Mouse (Mus musculus): Measurements from ENCODE around the gene Trpt1. TPM values are rescaled to one million over a fixed set of nuclear protein-coding genes. Genes with fewer than 3 reads are reported as not detected.
A peak's percentile ranks its signal among the peaks of the same experiment; 100 is the strongest.

Gene Trpt1
- polyA plus RNA-seq, 1 experiment = 19.3 TPM

- Histone ChIP-seq H3K4me1 (ENCODE audit: control insufficient read depth, insufficient read depth, insufficient read length, low read length) (peaks cover 13% of the 10 kb centered on the region), H3K27ac (replicated peaks; ENCODE audit: low read depth, low read length) (no peak overlapping the region), H3K4me3 (ENCODE audit: insufficient read depth, low read depth, low read length) (peak overlapping the region; percentile 53)
Measured at GRCm38 (mm10) chr19:6995255-6995991, 508 bp upstream of the Trpt1 start.

- no peak overlapping the region for H3K27ac ChIP-seq (replicated peaks; ENCODE audit: low read depth, low read length)
- peaks cover 13% of the 10 kb centered on the region for H3K4me1 ChIP-seq (ENCODE audit: control insufficient read depth, insufficient read depth, insufficient read length, low read length)
- no peak overlapping the region for H3K4me3 ChIP-seq (ENCODE audit: insufficient read depth, low read depth, low read length)
Measured at GRCm38 (mm10) chr19:6997721-6998290, 1.9 kb downstream of the Trpt1 start.

DNA sequence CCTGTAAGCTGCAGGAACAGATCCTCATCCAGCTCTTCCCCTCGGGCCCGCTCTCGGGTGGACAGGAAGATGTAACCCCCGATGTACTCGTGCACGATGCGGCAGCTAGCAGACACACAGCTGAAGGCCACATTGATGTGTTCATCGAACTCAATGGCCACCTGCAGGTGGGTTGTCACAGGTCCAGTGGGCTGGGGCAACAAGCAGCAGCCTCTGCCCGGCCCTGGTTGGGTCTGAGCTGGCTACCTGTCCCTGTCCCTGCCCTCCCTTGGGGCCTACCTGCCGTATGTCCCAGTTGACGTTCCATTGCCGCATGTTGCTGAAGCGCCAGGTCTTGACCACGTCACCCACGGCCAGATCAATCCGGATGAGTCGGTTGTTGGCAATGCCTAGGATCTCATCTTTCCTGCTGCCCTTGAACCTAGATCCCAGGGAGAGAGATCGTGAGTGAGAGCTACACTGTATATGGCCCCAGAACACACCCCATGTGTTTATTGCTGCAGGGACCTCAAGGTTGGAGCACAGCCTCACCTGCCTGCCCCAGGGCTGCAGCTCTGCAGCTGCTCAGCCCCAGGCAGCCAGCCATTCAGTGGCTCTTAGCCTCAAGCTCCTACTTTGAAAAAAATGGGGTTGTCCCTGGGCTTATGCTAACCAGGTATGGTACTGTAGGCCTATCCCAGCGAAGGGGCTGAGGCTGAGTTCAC, 3.6 kb downstream of the Trpt1 start:
- no peak overlapping the region for H3K27ac ChIP-seq (replicated peaks; ENCODE audit: low read depth, low read length)
- no peak overlapping the region for H3K4me3 ChIP-seq (ENCODE audit: insufficient read depth, low read depth, low read length)
- peaks cover 11% of the 10 kb centered on the region for H3K4me1 ChIP-seq (ENCODE audit: control insufficient read depth, insufficient read depth, insufficient read length, low read length)

GRCm38 (mm10) chr19:7006892-7007593, 11.1 kb downstream of the Trpt1 start:
- Histone ChIP-seq H3K27ac (replicated peaks; ENCODE audit: low read depth, low read length) (no peak overlapping the region), H3K4me1 (ENCODE audit: control insufficient read depth, insufficient read depth, insufficient read length, low read length) (no peaks in the 10 kb centered on the region), H3K4me3 (ENCODE audit: insufficient read depth, low read depth, low read length) (no peak overlapping the region)

DNA sequence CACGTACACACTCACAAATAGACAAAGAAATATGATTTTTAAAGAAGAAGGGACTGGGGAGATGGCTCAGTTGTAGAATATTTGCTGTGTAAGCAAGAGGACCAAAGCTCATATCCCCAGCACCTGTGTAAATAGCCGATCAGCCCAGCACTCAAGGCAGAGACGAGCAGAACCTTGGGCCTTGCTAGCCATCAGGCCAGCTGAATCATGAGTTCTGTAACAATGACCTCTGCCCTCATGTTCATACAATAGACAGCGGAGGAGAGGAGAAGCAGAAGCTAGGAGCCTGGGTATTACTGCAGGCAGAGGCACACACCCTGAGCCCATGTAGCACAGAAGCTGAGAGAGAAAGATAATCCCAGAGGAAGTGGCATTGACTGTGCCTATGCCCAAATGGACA, 16.5 kb downstream of the Trpt1 start:
- Histone ChIP-seq H3K4me1 (ENCODE audit: control insufficient read depth, insufficient read depth, insufficient read length, low read length) (no peaks in the 10 kb centered on the region), H3K27ac (replicated peaks; ENCODE audit: low read depth, low read length) (no peak overlapping the region), H3K4me3 (ENCODE audit: insufficient read depth, low read depth, low read length) (no peak overlapping the region)

DNA sequence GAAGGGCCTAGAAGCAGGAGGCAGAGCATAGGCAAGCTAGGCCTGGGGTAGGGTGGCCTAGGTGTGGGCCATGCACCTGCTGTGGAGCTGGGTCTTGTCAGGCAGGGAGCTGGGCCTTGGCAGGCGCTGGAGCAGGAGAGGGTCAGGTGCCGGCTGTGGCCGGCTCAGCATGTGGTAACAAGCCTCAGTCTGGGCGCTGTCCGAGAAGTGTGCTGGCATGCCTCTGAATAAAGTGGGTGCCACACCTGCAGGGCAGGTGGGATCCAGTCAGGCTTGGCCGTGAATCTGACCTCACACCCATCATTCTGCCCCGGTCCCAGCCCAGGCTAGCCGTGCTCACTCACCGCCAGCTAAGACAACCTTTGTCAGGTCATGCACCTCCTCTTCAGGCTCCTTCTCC, 18.1 kb downstream of the Trpt1 start:
- Histone ChIP-seq H3K4me3 (ENCODE audit: insufficient read depth, low read depth, low read length) (no peak overlapping the region), H3K27ac (replicated peaks; ENCODE audit: low read depth, low read length) (no peak overlapping the region), H3K4me1 (ENCODE audit: control insufficient read depth, insufficient read depth, insufficient read length, low read length) (no peaks in the 10 kb centered on the region)

DNA sequence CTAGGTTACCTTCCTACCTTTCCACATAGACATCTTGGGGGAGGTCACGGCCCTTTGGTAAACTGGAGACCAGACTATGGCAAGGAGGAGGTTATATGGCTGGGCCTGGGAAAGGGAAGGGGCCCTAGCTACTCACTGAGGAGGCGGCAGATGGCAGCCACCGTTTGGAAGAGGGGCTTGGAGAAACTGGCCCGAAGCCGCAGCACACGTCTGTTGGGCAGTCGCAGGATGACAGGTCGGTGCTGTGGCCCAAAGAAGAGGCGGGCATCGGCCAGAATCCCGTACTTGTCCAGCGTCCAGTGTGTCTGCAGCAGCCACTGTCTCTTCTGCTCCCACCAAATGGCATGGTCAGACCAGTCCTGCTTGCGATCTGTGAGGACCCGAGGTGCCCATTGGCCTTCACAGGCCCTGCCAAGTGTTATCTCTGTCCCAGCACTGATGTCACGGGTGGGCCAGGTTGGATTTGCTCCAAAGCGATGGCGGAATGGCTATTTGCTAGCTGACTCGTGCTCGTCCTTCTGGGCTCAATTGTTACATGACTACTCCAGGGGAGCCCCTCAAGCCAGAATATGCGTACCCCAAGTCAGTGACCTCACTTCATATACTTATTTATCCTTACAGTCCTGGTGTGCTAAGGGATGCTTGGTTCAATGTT, 18.7 kb downstream of the Trpt1 start:
- Histone ChIP-seq H3K4me1 (ENCODE audit: control insufficient read depth, insufficient read depth, insufficient read length, low read length) (no peaks in the 10 kb centered on the region), H3K4me3 (ENCODE audit: insufficient read depth, low read depth, low read length) (no peak overlapping the region), H3K27ac (replicated peaks; ENCODE audit: low read depth, low read length) (no peak overlapping the region)

- no peaks in the 10 kb centered on the region for H3K4me1 ChIP-seq (ENCODE audit: control insufficient read depth, insufficient read depth, insufficient read length, low read length)
- peak overlapping the region; percentile 37 for H3K27ac ChIP-seq (replicated peaks; ENCODE audit: low read depth, low read length)
- peak overlapping the region; percentile 19 for H3K4me3 ChIP-seq (ENCODE audit: insufficient read depth, low read depth, low read length)
Measured at GRCm38 (mm10) chr19:7017541-7018457, 21.9 kb downstream of the Trpt1 start.

DNA sequence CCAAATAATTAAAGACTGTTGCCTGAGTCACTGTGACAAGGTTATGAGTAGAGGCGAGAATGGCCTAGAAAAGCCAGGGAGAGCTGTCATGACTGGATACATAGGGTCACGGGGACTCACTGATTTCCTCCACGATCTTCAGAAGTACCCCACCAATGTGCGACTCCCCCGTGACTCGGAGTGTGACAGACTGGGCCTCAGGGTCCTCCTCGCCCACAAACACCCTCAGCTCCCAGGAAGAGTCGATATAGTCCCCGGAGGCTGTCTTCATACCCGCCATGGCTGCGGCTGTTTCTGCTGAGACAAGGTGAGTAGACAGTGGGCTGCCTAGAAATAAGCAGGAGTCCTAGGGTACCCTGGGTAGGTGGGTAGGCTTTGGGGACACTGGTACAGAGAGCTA, 22.6 kb downstream of the Trpt1 start:
- peak overlapping the region; percentile 41 for H3K4me3 ChIP-seq (ENCODE audit: insufficient read depth, low read depth, low read length)
- H3K4me1 ChIP-seq (ENCODE audit: control insufficient read depth, insufficient read depth, insufficient read length, low read length) = no peaks in the 10 kb centered on the region
- H3K27ac ChIP-seq (replicated peaks; ENCODE audit: low read depth, low read length) = peak overlapping the region; percentile 37

GRCm38 (mm10) chr19:7019191-7019590, 23.3 kb downstream of the Trpt1 start, which contains the start of gene Fermt3:
Fermt3 (minus strand) TSS chr19:7019469.
- Histone ChIP-seq H3K4me1 (ENCODE audit: control insufficient read depth, insufficient read depth, insufficient read length, low read length) (no peaks in the 10 kb centered on the region), H3K27ac (replicated peaks; ENCODE audit: low read depth, low read length) (peak within 1 kb of the TSS; percentile 85), H3K4me3 (ENCODE audit: insufficient read depth, low read depth, low read length) (peak within 1 kb of the TSS; percentile 41)

GRCm38 (mm10) chr19:7020224-7020641, 24.3 kb downstream of the Trpt1 start:
- Histone ChIP-seq H3K4me1 (ENCODE audit: control insufficient read depth, insufficient read depth, insufficient read length, low read length) (no peaks in the 10 kb centered on the region), H3K4me3 (ENCODE audit: insufficient read depth, low read depth, low read length) (no peak overlapping the region), H3K27ac (replicated peaks; ENCODE audit: low read depth, low read length) (peak overlapping the region; percentile 85)

DNA sequence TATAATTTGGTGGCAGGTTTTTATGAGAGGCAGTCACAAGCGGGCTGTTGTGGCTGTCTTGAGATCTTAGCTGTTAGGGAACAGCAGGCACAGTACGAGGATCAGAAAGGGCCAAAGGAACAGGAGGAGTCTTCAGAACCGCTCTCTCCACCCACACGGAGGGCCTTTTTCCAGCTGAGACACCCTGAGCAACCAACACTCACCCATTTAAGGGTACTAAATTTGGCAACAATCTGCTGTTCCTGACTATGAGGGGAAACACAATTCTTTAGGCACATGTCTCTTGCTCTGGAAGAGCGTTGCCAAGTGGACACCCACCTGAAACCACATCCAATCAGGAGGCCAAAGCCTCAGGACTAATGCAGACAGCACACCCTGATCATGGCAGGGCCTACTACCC, 33.6 kb downstream of the Trpt1 start:
- Histone ChIP-seq H3K4me3 (ENCODE audit: insufficient read depth, low read depth, low read length) (no peak overlapping the region), H3K27ac (replicated peaks; ENCODE audit: low read depth, low read length) (no peak overlapping the region), H3K4me1 (ENCODE audit: control insufficient read depth, insufficient read depth, insufficient read length, low read length) (no peaks in the 10 kb centered on the region)

- Histone ChIP-seq H3K4me3 (ENCODE audit: insufficient read depth, low read depth, low read length) (no peak overlapping the region), H3K27ac (replicated peaks; ENCODE audit: low read depth, low read length) (no peak overlapping the region), H3K4me1 (ENCODE audit: control insufficient read depth, insufficient read depth, insufficient read length, low read length) (0 out of 2 replicates have a peak, but pooled peaks cover 2% of the 10 kb centered on the region)
Measured at GRCm38 (mm10) chr19:7034006-7034405, 38.1 kb downstream of the Trpt1 start.
